Mouse (Mus musculus): ENCODE data around the gene Fcer2a.

DNA sequence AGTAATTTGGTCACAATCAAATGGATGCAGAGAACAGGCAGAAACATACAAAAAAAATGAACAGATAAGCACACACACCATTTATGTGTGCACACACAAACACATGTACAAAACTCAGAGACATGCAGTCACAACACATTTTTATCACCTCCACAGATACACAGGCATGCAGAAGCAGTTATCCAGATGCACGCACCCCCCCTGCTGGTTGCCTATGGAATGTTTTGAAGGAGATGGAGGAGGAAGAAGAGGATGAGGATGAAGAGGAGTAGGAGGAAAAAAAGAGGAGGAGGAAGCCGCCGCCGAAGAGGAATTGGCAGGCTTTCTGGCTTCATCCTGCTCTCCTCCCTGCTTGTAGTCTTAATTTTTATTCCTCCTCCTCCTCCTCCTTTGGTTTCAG is 11.7 kb upstream of the Fcer2a start:
- TF ChIP-seq CTCF (IDR thresholded peaks at IDR 0.05; ENCODE audit: control insufficient read depth, insufficient read depth, insufficient replicate concordance, low read depth, low read length) (no peak), POLR2A (IDR thresholded peaks at IDR 0.05; ENCODE audit: control insufficient read depth, low read depth, low read length) (no peak)

Measured in testis, adult 2 months (tissue).